Mouse (Mus musculus): ENCODE results near the gene Dnm1. TPM values are rescaled to one million over a fixed set of nuclear protein-coding genes. Genes with fewer than 3 reads are reported as not detected.

Gene Dnm1
- total and polyA plus RNA-seq, 2 experiments from 2014 or later: 107 to 170 TPM

- 74% methylated on average over 20 of the region's 20 CpGs for WGBS
- Histone ChIP-seq H3K27me3 (ENCODE audit: insufficient read depth, low read length) (no peaks in the 10 kb centered on the region), H3K9me3 (ENCODE audit: low read length) (no peaks in the 10 kb centered on the region), H3K9ac (replicated peaks; ENCODE audit: low read length, poor library complexity, severe bottlenecking) (no peak overlapping the region), H3K4me2 (ENCODE audit: low read depth, low read length, poor library complexity, severe bottlenecking) (no peak overlapping the region), H3K27ac (ENCODE audit: low read depth, low read length) (no peak overlapping the region; the same call in 1 of the 2 replicates), H3K4me3 (ENCODE audit: low read depth, low read length) (no peak overlapping the region), H3K36me3 (ENCODE audit: insufficient read depth, low read length) (peaks cover 43% of the 10 kb centered on the region), H3K4me1 (ENCODE audit: insufficient read depth, low read length) (peaks cover 2% of the 10 kb centered on the region; the same call in 1 of the 2 replicates)
- ATAC-seq (ENCODE audit: low FRiP score): no peak
- DNase-seq (ENCODE audit: low spot score): peak; percentile 21
- TF ChIP-seq CTCF (IDR thresholded peaks at IDR 0.05): no peak
Measured at GRCm38 (mm10) chr2:32316887-32317656, 36.1 kb downstream of the Dnm1 start.

- Histone ChIP-seq H3K4me1 (ENCODE audit: insufficient read depth, low read length) (peaks cover 10% of the 10 kb centered on the region; the same call in 1 of the 2 replicates), H3K9ac (replicated peaks; ENCODE audit: low read length, poor library complexity, severe bottlenecking) (no peak overlapping the region), H3K9me3 (ENCODE audit: low read length) (no peaks in the 10 kb centered on the region), H3K36me3 (ENCODE audit: insufficient read depth, low read length) (peaks cover 44% of the 10 kb centered on the region), H3K4me3 (ENCODE audit: low read depth, low read length) (no peak overlapping the region), H3K27ac (ENCODE audit: low read depth, low read length) (no peak overlapping the region), H3K4me2 (ENCODE audit: low read depth, low read length, poor library complexity, severe bottlenecking) (no peak overlapping the region), H3K27me3 (ENCODE audit: insufficient read depth, low read length) (no peaks in the 10 kb centered on the region)
- DNase-seq (ENCODE audit: low spot score) (no peak), ATAC-seq (ENCODE audit: low FRiP score) (no peak)
- no peak for TF ChIP-seq CTCF (IDR thresholded peaks at IDR 0.05)
- 16% methylated on average over 8 of the region's 8 CpGs for WGBS
Measured at GRCm38 (mm10) chr2:32315751-32316150, 37.4 kb downstream of the Dnm1 start.

GRCm38 (mm10) chr2:32314831-32315230 lies 38.3 kb downstream of the Dnm1 start:
- DNase-seq (ENCODE audit: low spot score): no peak
- H3K4me2 ChIP-seq (ENCODE audit: low read depth, low read length, poor library complexity, severe bottlenecking): no peak overlapping the region
- no peak overlapping the region for H3K4me3 ChIP-seq (ENCODE audit: low read depth, low read length)
- H3K9me3 ChIP-seq (ENCODE audit: low read length): no peaks in the 10 kb centered on the region
- no peak for TF ChIP-seq CTCF (IDR thresholded peaks at IDR 0.05)
- no peak for ATAC-seq (ENCODE audit: low FRiP score)
- WGBS: 93% methylated on average over 14 of the region's 14 CpGs
- peaks cover 44% of the 10 kb centered on the region for H3K36me3 ChIP-seq (ENCODE audit: insufficient read depth, low read length)
- H3K9ac ChIP-seq (replicated peaks; ENCODE audit: low read length, poor library complexity, severe bottlenecking): no peak overlapping the region
- H3K27me3 ChIP-seq (ENCODE audit: insufficient read depth, low read length): no peaks in the 10 kb centered on the region
- H3K4me1 ChIP-seq (ENCODE audit: insufficient read depth, low read length): peaks cover 10% of the 10 kb centered on the region; the same call in 1 of the 2 replicates
- no peak overlapping the region for H3K27ac ChIP-seq (ENCODE audit: low read depth, low read length)

- Histone ChIP-seq H3K9me3 (ENCODE audit: low read length) (no peaks in the 10 kb centered on the region), H3K36me3 (ENCODE audit: insufficient read depth, low read length) (peaks cover 48% of the 10 kb centered on the region), H3K4me3 (ENCODE audit: low read depth, low read length) (peak overlapping the region; percentile 39), H3K27ac (ENCODE audit: low read depth, low read length) (0 out of 2 replicates have a peak overlapping the region, but pooled peaks have one; percentile 32), H3K9ac (replicated peaks; ENCODE audit: low read length, poor library complexity, severe bottlenecking) (peak overlapping the region; percentile 65), H3K4me1 (ENCODE audit: insufficient read depth, low read length) (peaks cover 10% of the 10 kb centered on the region; the same call in 1 of the 2 replicates), H3K4me2 (ENCODE audit: low read depth, low read length, poor library complexity, severe bottlenecking) (peak overlapping the region; percentile 86), H3K27me3 (ENCODE audit: insufficient read depth, low read length) (no peaks in the 10 kb centered on the region)
- 3% methylated on average over 49 of the region's 56 CpGs for WGBS
- ATAC-seq (ENCODE audit: low FRiP score): peak; percentile 54
- TF ChIP-seq CTCF (IDR thresholded peaks at IDR 0.05): peak; percentile 25
- peak; percentile 81 for DNase-seq (ENCODE audit: low spot score)
Measured at GRCm38 (mm10) chr2:32312318-32312964, 40.7 kb downstream of the Dnm1 start.

GRCm38 (mm10) chr2:32311443-32312317 lies 41.5 kb downstream of the Dnm1 start:
- H3K27ac ChIP-seq (ENCODE audit: low read depth, low read length): peak overlapping the region; percentile 26; the same call in 1 of the 2 replicates
- H3K36me3 ChIP-seq (ENCODE audit: insufficient read depth, low read length): peaks cover 48% of the 10 kb centered on the region
- H3K4me2 ChIP-seq (ENCODE audit: low read depth, low read length, poor library complexity, severe bottlenecking): peak overlapping the region; percentile 86
- no peak for TF ChIP-seq CTCF (IDR thresholded peaks at IDR 0.05)
- H3K4me3 ChIP-seq (ENCODE audit: low read depth, low read length): peak overlapping the region; percentile 39
- H3K27me3 ChIP-seq (ENCODE audit: insufficient read depth, low read length): no peaks in the 10 kb centered on the region
- peaks cover 10% of the 10 kb centered on the region; the same call in 1 of the 2 replicates for H3K4me1 ChIP-seq (ENCODE audit: insufficient read depth, low read length)
- no peak for DNase-seq (ENCODE audit: low spot score)
- no peak for ATAC-seq (ENCODE audit: low FRiP score)
- 16% methylated on average over 36 of the region's 42 CpGs for WGBS
- H3K9me3 ChIP-seq (ENCODE audit: low read length): no peaks in the 10 kb centered on the region
- H3K9ac ChIP-seq (replicated peaks; ENCODE audit: low read length, poor library complexity, severe bottlenecking): peak overlapping the region; percentile 65

All from midbrain, postnatal 0 days (tissue).